Mouse (Mus musculus) forebrain, embryonic 16.5 days (tissue): Measurements from ENCODE around the gene Gsx1. TPM values are rescaled to one million over a fixed set of nuclear protein-coding genes. Genes with fewer than 3 reads are reported as not detected.

Experiments used
- ATAC-seq: fragments of 200-750 bp; cut with Nextera tagmentation; 2 replicates; pipeline ENCODE4 v1.8.0; 2017; ENCODE audit warnings: mild to moderate bottlenecking, moderate library complexity
- H3K27ac ChIP-seq: fragments of 300-500 bp; sonication (generic); 2 replicates; pipeline ENCODE4 v1.5.1; 2014; ENCODE audit warnings: low read length, control low read depth
- H3K27me3 ChIP-seq: fragments of 300-500 bp; sonication (generic); replicated peaks from 2 replicates; pipeline ENCODE4 v1.6.1; 2014; ENCODE audit warnings: low read length; ENCODE audit not compliant: control insufficient read depth, insufficient read depth
- H3K36me3 ChIP-seq: fragments of 300-500 bp; sonication (generic); 2 replicates; pipeline ENCODE4 v1.6.1; 2014; ENCODE audit not compliant: control insufficient read depth, insufficient read depth
- H3K4me1 ChIP-seq: fragments of 300-500 bp; sonication (generic); replicated peaks from 2 replicates; pipeline ENCODE4 v1.6.1; 2014; ENCODE audit warnings: low read length; ENCODE audit not compliant: control insufficient read depth, insufficient read depth
- H3K4me2 ChIP-seq: fragments of 300-500 bp; sonication (generic); 2 replicates; pipeline ENCODE4 v1.6.1; 2014; ENCODE audit warnings: mild to moderate bottlenecking, low read length, control low read depth
- H3K4me3 ChIP-seq: fragments of 300-500 bp; sonication (generic); replicated peaks from 2 replicates; pipeline ENCODE4 v1.5.1; 2014; ENCODE audit warnings: mild to moderate bottlenecking, low read length, control low read depth
- H3K9ac ChIP-seq: fragments of 300-500 bp; sonication (generic); replicated peaks from 2 replicates; pipeline ENCODE4 v1.6.1; 2014; ENCODE audit warnings: low read depth, low read length, control low read depth
- H3K9me3 ChIP-seq: fragments of 300-500 bp; sonication (generic); 2 replicates; pipeline ENCODE4 v1.6.1; 2016; ENCODE audit warnings: low read length; ENCODE audit not compliant: control insufficient read depth
- WGBS: fragments of 180-500 bp; shearing (Covaris S2); extraction: QIAGEN DNeasy Blood & Tissue Kit; methylation state at CpG from one replicate; pipeline ENCODE4 v1.1.7; 2014; 5-methylcytosine and 5-hydroxymethylcytosine counted together
- polyA plus RNA-seq: library from polyadenylated mRNA; unstranded; fragments of >200 nt; fragmentation: Nextera tagmentation; extraction: Ambion mirVana; gene quantifications from 2 replicates; pipeline ENCODE4 v1.2.1, GENCODE M21; 2015

The Gsx1 gene
- polyA plus RNA-seq, 1 experiment from 2014 or later = 1.9 TPM

GRCm38 (mm10) chr5:147170088-147170487 is 18.4 kb upstream of the Gsx1 start:
- 88% methylated on average over 7 of the region's 7 CpGs for WGBS
- no peak for ATAC-seq

DNA sequence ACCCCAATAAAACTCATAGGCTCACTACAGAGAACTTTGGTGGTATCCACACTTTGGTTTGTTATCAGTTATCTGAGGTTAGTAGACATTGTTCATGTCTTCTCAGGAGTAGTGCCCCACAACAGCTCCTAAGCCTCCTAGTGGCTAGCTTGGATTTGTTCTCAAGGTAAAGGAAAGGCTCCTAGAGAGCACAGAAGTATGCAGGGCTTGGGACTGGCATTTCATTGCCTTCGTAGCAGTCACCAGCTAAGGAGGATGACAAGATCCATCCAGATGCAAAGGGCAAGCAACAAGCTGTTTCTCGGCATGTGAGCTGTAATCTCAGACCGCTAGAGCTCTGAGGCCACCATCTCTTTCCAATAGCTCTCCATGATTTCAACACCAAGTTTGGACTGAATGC is 14.4 kb upstream of the Gsx1 start:
- H3K4me2 ChIP-seq = no peak overlapping the region
- no peaks in the 10 kb centered on the region for H3K36me3 ChIP-seq
- H3K4me3 ChIP-seq = no peak overlapping the region
- H3K4me1 ChIP-seq = no peaks in the 10 kb centered on the region
- no peaks in the 10 kb centered on the region; the same call in 1 of the 2 replicates for H3K27me3 ChIP-seq
- ATAC-seq = no peak
- H3K9me3 ChIP-seq = no peaks in the 10 kb centered on the region
- no peak overlapping the region for H3K27ac ChIP-seq
- WGBS = 83% methylated on average over 3 of the region's 3 CpGs
- no peak overlapping the region for H3K9ac ChIP-seq

More at GRCm38 (mm10) chr5:147170088-147170487, 18.4 kb upstream of the Gsx1 start:
- Histone ChIP-seq H3K4me2 (no peak overlapping the region), H3K27ac (no peak overlapping the region), H3K27me3 (peaks cover 2% of the 10 kb centered on the region; the same call in 1 of the 2 replicates), H3K4me3 (no peak overlapping the region), H3K9ac (no peak overlapping the region), H3K36me3 (no peaks in the 10 kb centered on the region), H3K4me1 (no peaks in the 10 kb centered on the region), H3K9me3 (no peaks in the 10 kb centered on the region)

DNA sequence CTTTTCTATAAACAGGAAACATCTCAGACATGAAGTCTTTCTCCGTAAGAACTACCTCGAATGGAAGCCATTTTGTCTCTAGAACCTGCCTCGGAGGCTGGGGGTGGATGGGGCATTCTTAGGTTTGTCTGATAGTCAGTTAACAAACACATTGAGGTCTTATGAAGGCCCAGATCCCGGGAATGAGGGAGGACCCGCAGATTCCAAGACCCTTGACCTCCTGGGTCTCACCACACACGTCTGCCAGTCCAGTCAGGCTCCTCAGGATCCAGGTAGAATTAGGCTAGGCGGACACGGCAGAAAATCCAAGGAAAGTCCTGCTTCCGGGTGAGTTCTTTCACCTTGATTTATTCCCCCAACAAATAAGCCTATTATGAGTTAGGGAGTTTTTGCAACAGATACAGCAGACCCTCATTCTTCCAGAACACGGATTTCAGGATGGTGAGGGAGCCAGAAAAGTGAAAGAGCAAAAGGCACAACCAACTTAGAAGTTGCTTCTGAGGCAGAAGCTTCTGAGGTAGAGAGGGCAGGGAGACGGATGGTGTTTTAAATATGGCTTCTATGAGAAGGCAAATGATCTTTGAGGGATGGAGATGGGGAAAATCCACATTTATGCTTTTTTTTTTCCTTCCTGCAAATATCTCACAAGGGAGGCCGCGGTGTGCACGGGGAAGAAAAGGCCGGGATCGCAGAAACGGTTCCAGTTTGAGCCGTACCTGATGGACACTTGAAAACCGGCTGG is 3.2 kb upstream of the Gsx1 start:
- WGBS = 10% methylated on average over 18 of the region's 19 CpGs
- H3K27me3 ChIP-seq = peaks cover 71% of the 10 kb centered on the region
- ATAC-seq = no peak
- no peak overlapping the region for H3K4me3 ChIP-seq
- peak overlapping the region; percentile 33; the same call in 1 of the 2 replicates for H3K4me2 ChIP-seq
- H3K36me3 ChIP-seq = no peaks in the 10 kb centered on the region
- no peak overlapping the region for H3K9ac ChIP-seq
- H3K27ac ChIP-seq = no peak overlapping the region
- H3K4me1 ChIP-seq = peaks cover 39% of the 10 kb centered on the region
- H3K9me3 ChIP-seq = peaks cover 6% of the 10 kb centered on the region; the same call in 1 of the 2 replicates

GRCm38 (mm10) chr5:147186001-147186431 is 2.5 kb upstream of the Gsx1 start:
- H3K27ac ChIP-seq = no peak overlapping the region
- peaks cover 78% of the 10 kb centered on the region for H3K27me3 ChIP-seq
- peaks cover 39% of the 10 kb centered on the region for H3K4me1 ChIP-seq
- peaks cover 6% of the 10 kb centered on the region; the same call in 1 of the 2 replicates for H3K9me3 ChIP-seq
- no peak for ATAC-seq
- peak overlapping the region; percentile 33 for H3K4me2 ChIP-seq
- peak overlapping the region; percentile 5 for H3K4me3 ChIP-seq
- H3K36me3 ChIP-seq = no peaks in the 10 kb centered on the region
- WGBS = under 1% methylated on average over 25 of the region's 26 CpGs
- H3K9ac ChIP-seq = no peak overlapping the region

- peak overlapping the region; percentile 29 for H3K4me3 ChIP-seq
- no peaks in the 10 kb centered on the region for H3K36me3 ChIP-seq
- H3K4me1 ChIP-seq = peaks cover 39% of the 10 kb centered on the region
- H3K27ac ChIP-seq = no peak overlapping the region
- under 1% methylated on average over 37 of the region's 37 CpGs for WGBS
- peaks cover 6% of the 10 kb centered on the region; the same call in 1 of the 2 replicates for H3K9me3 ChIP-seq
- peaks cover 84% of the 10 kb centered on the region for H3K27me3 ChIP-seq
- no peak for ATAC-seq
- peak overlapping the region; percentile 42 for H3K4me2 ChIP-seq
- no peak overlapping the region for H3K9ac ChIP-seq
Observed at GRCm38 (mm10) chr5:147186781-147187551, 1.5 kb upstream of the Gsx1 start.

DNA sequence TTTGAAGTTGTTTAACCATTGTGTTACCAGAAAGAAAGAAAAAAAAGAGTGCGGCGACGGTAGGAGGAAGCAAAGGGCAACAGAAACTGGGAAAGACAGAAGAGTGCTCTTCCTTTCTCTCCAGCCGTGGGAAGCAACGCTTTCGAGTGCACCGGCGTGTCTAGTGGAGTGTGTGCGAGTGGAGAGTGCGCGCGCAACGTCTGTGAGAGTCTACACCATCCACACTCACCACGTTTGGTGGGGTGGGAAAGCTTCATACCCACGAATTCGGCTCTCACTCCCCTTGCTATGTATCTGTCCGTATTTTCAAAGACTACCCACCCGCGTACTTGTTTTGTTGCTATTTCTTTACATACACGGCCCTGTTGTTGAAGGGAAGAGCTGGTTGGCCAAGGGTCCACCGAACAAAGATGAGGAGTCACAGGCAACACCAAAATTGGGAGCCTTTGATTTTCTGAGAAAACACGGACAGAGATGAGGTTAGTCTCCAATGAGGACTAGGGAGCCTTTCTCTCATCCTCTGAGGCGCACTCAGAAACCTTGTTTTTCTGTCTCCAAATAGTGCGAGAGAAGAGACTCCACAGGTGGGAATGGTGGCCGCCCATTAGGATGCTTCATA is 835 bp upstream of the Gsx1 start:
- Histone ChIP-seq H3K27ac (no peak overlapping the region), H3K36me3 (no peaks in the 10 kb centered on the region), H3K9me3 (peaks cover 6% of the 10 kb centered on the region; the same call in 1 of the 2 replicates), H3K9ac (no peak overlapping the region), H3K27me3 (peaks cover 87% of the 10 kb centered on the region), H3K4me1 (peaks cover 39% of the 10 kb centered on the region), H3K4me3 (peak overlapping the region; percentile 29), H3K4me2 (peak overlapping the region; percentile 53)
- under 1% methylated on average over 25 of the region's 25 CpGs for WGBS
- ATAC-seq = no peak

- Histone ChIP-seq H3K9ac (peak overlapping the region; percentile 39), H3K9me3 (no peaks in the 10 kb centered on the region), H3K27me3 (peaks cover 87% of the 10 kb centered on the region), H3K4me1 (peaks cover 39% of the 10 kb centered on the region), H3K4me3 (peak overlapping the region; percentile 36), H3K27ac (no peak overlapping the region), H3K4me2 (peak overlapping the region; percentile 53), H3K36me3 (no peaks in the 10 kb centered on the region)
- 0% methylated on average over 28 of the region's 28 CpGs for WGBS
- ATAC-seq = no peak; the same call in 1 of the 2 replicates
Observed at GRCm38 (mm10) chr5:147189156-147189555, 660 bp downstream of the Gsx1 start.

DNA sequence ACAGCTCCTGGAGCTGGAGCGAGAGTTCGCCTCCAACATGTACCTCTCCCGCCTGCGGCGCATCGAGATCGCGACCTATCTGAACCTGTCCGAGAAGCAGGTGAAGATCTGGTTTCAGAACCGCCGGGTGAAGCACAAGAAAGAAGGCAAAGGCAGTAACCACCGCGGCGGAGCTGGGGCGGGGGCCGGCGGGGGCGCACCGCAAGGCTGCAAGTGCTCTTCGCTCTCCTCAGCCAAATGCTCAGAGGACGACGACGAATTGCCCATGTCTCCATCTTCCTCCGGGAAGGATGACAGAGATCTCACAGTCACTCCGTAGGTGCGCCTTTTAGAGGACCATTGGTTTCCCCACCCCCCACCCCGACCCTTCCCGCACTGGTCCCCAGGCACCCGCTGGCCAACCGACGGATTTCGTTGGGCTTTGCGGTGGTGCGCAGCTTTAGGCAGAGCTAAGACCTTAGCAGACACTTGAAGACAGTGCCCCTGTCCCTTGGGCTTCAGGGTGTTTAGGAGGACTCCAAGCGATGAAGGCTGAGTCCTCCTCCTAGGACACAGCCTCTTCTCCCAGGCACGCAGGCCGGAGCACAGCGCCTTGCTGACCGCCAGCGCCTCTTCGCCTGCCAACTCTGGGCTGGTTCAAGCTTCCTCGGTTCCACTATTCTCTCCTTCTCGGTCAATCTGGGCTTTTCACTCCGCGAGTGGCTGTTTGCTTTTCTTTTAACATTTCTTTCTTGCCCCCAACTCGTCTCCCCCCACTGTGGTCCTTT is 1.5 kb downstream of the Gsx1 start:
- H3K9me3 ChIP-seq = no peaks in the 10 kb centered on the region
- H3K27ac ChIP-seq = no peak overlapping the region
- no peaks in the 10 kb centered on the region for H3K36me3 ChIP-seq
- H3K4me3 ChIP-seq = peak overlapping the region; percentile 10
- 0% methylated on average over 46 of the region's 46 CpGs for WGBS
- peaks cover 39% of the 10 kb centered on the region for H3K4me1 ChIP-seq
- no peak overlapping the region for H3K4me2 ChIP-seq
- H3K9ac ChIP-seq = no peak overlapping the region
- ATAC-seq = no peak
- peaks cover 86% of the 10 kb centered on the region for H3K27me3 ChIP-seq
